Mouse (Mus musculus) liver, embryonic 14.5 days (tissue): ENCODE data around the gene Sf3a1.

Source experiments
- CTCF ChIP-seq: IDR thresholded peaks from 2 replicates; pipeline ENCODE4 v1.5.1; 2016; ENCODE audit warnings: antibody characterized with exemption, low read depth, control low read depth
- EP300 ChIP-seq: IDR thresholded peaks from 2 replicates; pipeline ENCODE4 v1.6.1; 2016; ENCODE audit warnings: antibody characterized with exemption, low read depth

DNA sequence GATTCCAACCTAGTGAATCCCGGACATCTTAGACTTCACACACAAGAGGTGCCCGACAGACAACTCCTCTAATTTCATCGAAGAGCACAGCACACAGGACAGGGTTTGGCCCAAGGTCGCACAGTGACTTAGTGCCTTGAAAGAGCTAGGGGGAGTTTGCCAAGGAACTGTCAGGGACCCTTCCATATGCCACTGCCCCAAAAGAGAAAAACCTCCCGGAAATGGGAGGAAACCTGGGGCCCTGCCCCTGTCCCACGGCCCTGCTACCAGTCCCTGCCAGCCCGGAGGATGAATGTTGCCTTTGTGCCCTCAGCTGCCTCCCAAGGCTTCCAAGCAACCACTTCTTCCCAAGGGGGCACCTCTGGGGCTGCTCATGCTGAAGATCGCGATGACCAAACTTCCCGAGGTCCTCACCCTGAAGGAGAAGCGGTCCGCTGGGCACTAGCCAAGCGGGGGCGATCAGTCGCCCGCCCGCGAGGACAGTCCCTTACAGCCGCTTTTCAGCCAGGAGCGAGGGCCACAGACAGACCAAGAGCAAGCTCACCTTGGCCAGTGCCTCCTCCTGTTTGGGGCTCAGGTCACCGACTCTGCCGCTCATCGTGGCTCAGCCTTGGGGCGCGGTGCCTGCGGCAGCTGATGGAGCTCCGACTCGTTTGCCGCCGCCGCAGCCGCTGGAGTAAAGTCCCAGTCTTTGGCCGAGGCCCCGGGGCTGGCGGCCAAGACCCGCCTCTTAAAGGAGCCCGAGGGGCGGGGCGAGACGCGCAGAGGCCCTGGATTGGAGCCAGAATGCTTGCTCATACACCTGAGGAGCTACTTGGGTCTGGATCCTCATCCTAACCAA is 41.8 kb upstream of the Sf3a1 start:
- TF ChIP-seq CTCF: no peak
- TF ChIP-seq EP300: no peak
